Mouse (Mus musculus): Measurements from ENCODE around the gene Dnajb13.

DNA sequence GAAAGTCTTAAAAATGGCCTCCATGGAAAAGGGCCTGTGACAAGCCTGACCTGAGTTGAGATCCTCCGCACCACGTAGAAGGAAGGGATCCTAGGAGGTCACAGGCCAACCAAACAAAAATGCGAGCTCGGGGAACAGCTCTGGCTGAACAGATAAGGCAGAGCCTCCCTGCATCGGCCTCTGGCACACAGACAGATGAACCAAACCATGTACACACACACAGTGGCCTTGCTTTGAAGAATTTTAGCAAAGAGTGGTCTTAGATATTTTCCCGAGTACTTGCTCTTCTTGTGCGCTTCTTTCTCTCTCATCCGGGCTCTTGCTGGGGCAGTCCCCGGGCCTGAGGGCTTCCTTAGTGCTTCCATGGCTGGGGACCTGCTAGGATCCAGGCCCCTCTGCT, 51.6 kb downstream of the Dnajb13 start:
- TF ChIP-seq CTCF (IDR thresholded peaks at IDR 0.05; ENCODE audit: insufficient read depth, low read length) (no peak), POLR2A (IDR thresholded peaks at IDR 0.05; ENCODE audit: borderline replicate concordance, extremely low read depth, low read depth, low read length) (no peak)

Measured in lung, adult 2 months (tissue).